Mouse (Mus musculus): ENCODE measurements around the gene Gas1. TPM values are rescaled to one million over a fixed set of nuclear protein-coding genes. Genes with fewer than 3 reads are reported as not detected.

Gas1 gene
- polyA plus RNA-seq, 1 experiment from 2014 or later, result 236 TPM

DNA sequence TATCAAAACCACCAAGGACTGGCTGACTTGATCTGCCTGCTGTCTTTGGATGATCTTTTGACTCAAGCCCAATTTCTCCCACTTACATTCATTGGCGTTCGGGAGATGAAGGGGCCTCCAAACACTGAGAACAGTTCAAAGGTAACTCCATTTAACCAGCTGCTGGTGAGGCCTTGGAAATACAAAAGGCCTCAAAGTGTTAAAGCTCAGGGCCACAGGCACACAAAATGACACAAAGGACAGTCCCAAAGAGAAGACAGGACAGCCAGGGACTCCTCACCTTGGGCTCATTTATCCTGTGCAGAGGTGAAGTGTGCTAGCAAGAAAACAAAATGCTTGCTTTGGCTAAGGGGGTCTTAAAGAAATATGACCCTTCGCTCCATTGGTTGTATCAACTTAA lies 30.9 kb downstream of the Gas1 start:
- Histone ChIP-seq H3K4me1 (peaks cover 26% of the 10 kb centered on the region), H3K9ac (no peak overlapping the region), H3K36me3 (no peaks in the 10 kb centered on the region), H3K4me3 (replicated peaks) (no peak overlapping the region), H3K9me3 (replicated peaks) (no peaks in the 10 kb centered on the region), H3K27ac (replicated peaks) (no peak overlapping the region), H3K4me2 (replicated peaks) (no peak overlapping the region), H3K27me3 (no peaks in the 10 kb centered on the region)
- WGBS, result 62% methylated on average over 3 of the region's 3 CpGs
- ATAC-seq (ENCODE audit: insufficient number of reproducible peaks, low FRiP score, low TSS enrichment, low read depth), result no peak

DNA sequence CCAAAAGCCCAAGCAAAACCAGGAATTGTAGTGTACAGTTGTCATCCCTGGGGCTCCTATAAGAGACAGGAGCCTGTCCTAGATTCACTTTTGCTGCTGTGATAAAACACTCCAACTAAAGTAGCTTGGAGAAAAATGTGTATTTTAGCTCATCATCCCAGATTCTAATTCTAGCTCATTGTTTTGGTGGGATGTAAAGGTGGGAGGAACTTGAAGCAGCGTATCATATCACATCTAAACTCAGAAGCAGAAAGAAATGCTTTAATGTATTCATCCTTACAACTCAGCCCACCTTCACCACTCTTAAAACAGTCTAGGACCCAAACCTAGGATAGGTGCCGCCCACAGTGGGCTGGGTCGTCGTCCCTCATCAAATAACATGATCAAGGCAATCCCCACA lies 40.2 kb downstream of the Gas1 start:
- Histone ChIP-seq H3K9me3 (replicated peaks) (no peaks in the 10 kb centered on the region), H3K4me1 (0 out of 2 replicates have a peak, but pooled peaks cover 4% of the 10 kb centered on the region), H3K4me3 (replicated peaks) (no peak overlapping the region), H3K27me3 (no peaks in the 10 kb centered on the region), H3K4me2 (replicated peaks) (no peak overlapping the region), H3K36me3 (no peaks in the 10 kb centered on the region), H3K27ac (replicated peaks) (no peak overlapping the region), H3K9ac (no peak overlapping the region)
- no peak for ATAC-seq (ENCODE audit: insufficient number of reproducible peaks, low FRiP score, low TSS enrichment, low read depth)
- 90% methylated on average over 4 of the region's 4 CpGs for WGBS

DNA sequence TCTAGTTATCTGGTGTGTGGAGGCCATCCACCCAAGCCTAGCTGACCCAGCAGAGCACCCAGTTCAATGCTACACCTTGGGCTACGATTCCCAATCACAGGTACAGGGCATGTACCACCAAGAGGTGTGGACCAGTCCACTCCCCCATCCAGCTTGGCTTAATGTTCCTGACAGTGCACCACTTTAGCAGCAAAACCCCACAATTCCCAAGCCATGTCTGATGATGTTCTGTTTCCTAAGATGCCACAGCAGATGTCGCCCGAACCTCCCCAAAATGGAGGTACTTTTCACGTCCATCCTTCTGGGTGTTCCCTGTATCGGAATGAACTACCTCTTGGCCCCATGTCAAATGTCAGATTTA lies 42.7 kb downstream of the Gas1 start:
- no peak for ATAC-seq (ENCODE audit: insufficient number of reproducible peaks, low FRiP score, low TSS enrichment, low read depth)

GRCm38 (mm10) chr13:60133716-60134438 lies 43.3 kb downstream of the Gas1 start:
- Histone ChIP-seq H3K27ac (replicated peaks) (no peak overlapping the region), H3K9ac (no peak overlapping the region), H3K27me3 (no peaks in the 10 kb centered on the region), H3K4me2 (replicated peaks) (no peak overlapping the region), H3K4me1 (0 out of 2 replicates have a peak, but pooled peaks cover 4% of the 10 kb centered on the region), H3K36me3 (no peaks in the 10 kb centered on the region), H3K4me3 (replicated peaks) (no peak overlapping the region), H3K9me3 (replicated peaks) (no peaks in the 10 kb centered on the region; the same call in 1 of the 2 replicates)
- ATAC-seq (ENCODE audit: insufficient number of reproducible peaks, low FRiP score, low TSS enrichment, low read depth), result no peak
- WGBS, result 46% methylated on average over 10 of the region's 10 CpGs

More for the DNA sequence above, 42.7 kb downstream of the Gas1 start:
- H3K4me2 ChIP-seq (replicated peaks), result no peak overlapping the region
- no peak overlapping the region for H3K9ac ChIP-seq
- WGBS, result 94% methylated on average over 5 of the region's 5 CpGs
- no peak overlapping the region for H3K4me3 ChIP-seq (replicated peaks)
- H3K4me1 ChIP-seq, result 0 out of 2 replicates have a peak, but pooled peaks cover 4% of the 10 kb centered on the region
- H3K36me3 ChIP-seq, result no peaks in the 10 kb centered on the region
- no peaks in the 10 kb centered on the region for H3K27me3 ChIP-seq
- no peak overlapping the region for H3K27ac ChIP-seq (replicated peaks)
- H3K9me3 ChIP-seq (replicated peaks), result no peaks in the 10 kb centered on the region; the same call in 1 of the 2 replicates

- no peak overlapping the region for H3K4me3 ChIP-seq (replicated peaks)
- ATAC-seq (ENCODE audit: insufficient number of reproducible peaks, low FRiP score, low TSS enrichment, low read depth), result no peak
- 55% methylated on average over 13 of the region's 13 CpGs for WGBS
- no peaks in the 10 kb centered on the region; the same call in 1 of the 2 replicates for H3K9me3 ChIP-seq (replicated peaks)
- 0 out of 2 replicates have a peak, but pooled peaks cover 4% of the 10 kb centered on the region for H3K4me1 ChIP-seq
- H3K9ac ChIP-seq, result no peak overlapping the region
- H3K4me2 ChIP-seq (replicated peaks), result no peak overlapping the region
- H3K27me3 ChIP-seq, result no peaks in the 10 kb centered on the region
- H3K27ac ChIP-seq (replicated peaks), result no peak overlapping the region
- no peaks in the 10 kb centered on the region for H3K36me3 ChIP-seq
These were observed 45.4 kb downstream of the Gas1 start for GRCm38 (mm10) chr13:60131771-60132170.

DNA sequence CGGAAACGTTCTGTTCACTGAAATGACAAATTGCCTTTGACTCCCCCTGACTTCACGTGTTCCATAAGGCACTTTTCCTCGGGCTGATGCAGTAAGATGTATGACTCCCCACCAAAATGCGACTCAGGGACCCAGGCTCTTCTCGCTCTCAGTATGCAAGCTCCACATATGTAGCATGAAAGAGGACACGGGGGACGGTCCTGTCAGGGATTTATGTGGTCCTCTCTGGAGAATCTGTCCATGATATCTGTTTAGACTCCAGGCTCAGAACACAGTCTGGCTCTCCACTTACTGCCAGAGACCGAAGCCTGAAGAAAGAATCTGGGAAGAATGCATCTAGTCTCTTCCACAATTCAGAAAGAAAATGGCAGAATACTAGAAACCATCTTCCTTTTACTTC lies 47.6 kb downstream of the Gas1 start:
- Histone ChIP-seq H3K36me3 (no peaks in the 10 kb centered on the region), H3K4me2 (replicated peaks) (no peak overlapping the region), H3K9ac (no peak overlapping the region), H3K9me3 (replicated peaks) (no peaks in the 10 kb centered on the region; the same call in 1 of the 2 replicates), H3K4me1 (peaks cover 16% of the 10 kb centered on the region), H3K27ac (replicated peaks) (peak overlapping the region; percentile 17), H3K27me3 (no peaks in the 10 kb centered on the region), H3K4me3 (replicated peaks) (no peak overlapping the region)
- 60% methylated on average over 9 of the region's 9 CpGs for WGBS
- ATAC-seq (ENCODE audit: insufficient number of reproducible peaks, low FRiP score, low TSS enrichment, low read depth), result no peak

DNA sequence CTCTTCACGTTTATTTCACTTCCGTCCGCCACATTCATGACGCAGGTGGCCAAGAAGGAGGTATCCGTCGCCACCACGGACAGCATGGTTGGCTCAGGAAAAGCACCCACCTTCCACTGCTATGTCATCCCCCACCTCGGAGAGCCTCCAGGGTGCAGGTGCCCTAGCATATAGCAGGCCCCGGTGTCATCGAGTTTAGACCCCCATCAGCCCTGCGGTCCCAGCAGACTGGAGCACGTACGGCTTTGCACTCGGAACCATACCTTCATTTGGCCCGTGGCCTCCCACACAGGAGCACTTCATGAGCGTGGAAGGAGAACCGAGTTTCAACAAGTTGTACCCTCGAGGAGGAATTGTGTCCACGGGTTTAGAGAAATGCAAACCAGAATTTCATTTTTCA lies 50.8 kb downstream of the Gas1 start:
- no peaks in the 10 kb centered on the region for H3K27me3 ChIP-seq
- ATAC-seq (ENCODE audit: insufficient number of reproducible peaks, low FRiP score, low TSS enrichment, low read depth), result no peak
- no peaks in the 10 kb centered on the region; the same call in 1 of the 2 replicates for H3K9me3 ChIP-seq (replicated peaks)
- H3K4me3 ChIP-seq (replicated peaks), result no peak overlapping the region
- WGBS, result 46% methylated on average over 19 of the region's 19 CpGs
- no peak overlapping the region for H3K27ac ChIP-seq (replicated peaks)
- H3K9ac ChIP-seq, result no peak overlapping the region
- H3K4me1 ChIP-seq, result peaks cover 12% of the 10 kb centered on the region
- H3K36me3 ChIP-seq, result no peaks in the 10 kb centered on the region
- peak overlapping the region; percentile 19 for H3K4me2 ChIP-seq (replicated peaks)

GRCm38 (mm10) chr13:60125501-60126305 lies 51.5 kb downstream of the Gas1 start:
- H3K36me3 ChIP-seq, result no peaks in the 10 kb centered on the region
- no peaks in the 10 kb centered on the region; the same call in 1 of the 2 replicates for H3K9me3 ChIP-seq (replicated peaks)
- H3K4me1 ChIP-seq, result peaks cover 12% of the 10 kb centered on the region
- no peak overlapping the region for H3K9ac ChIP-seq
- no peak for ATAC-seq (ENCODE audit: insufficient number of reproducible peaks, low FRiP score, low TSS enrichment, low read depth)
- no peak overlapping the region for H3K4me3 ChIP-seq (replicated peaks)
- no peaks in the 10 kb centered on the region for H3K27me3 ChIP-seq
- WGBS, result 26% methylated on average over 13 of the region's 13 CpGs
- no peak overlapping the region for H3K27ac ChIP-seq (replicated peaks)
- H3K4me2 ChIP-seq (replicated peaks), result peak overlapping the region; percentile 19; the same call in 1 of the 2 replicates

DNA sequence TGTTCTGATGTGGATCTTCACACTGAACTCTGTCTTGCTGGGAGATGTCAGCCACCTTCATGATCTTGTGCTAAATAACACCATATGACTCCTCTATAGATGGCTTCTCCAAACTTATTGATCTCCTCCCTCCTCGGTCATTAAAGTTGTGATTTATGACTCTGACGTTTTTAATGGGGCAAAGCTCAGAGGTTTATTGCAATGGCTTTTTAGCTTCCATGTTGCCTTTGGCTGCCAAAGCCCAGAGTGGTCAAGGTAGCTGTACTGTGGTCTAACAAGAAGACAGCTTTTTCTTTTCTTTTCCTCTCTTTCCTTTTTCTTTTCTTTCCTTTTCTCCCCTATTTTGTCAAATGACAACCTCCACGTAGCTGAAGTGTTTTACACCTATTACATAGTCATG lies 52.1 kb downstream of the Gas1 start:
- no peak for ATAC-seq (ENCODE audit: insufficient number of reproducible peaks, low FRiP score, low TSS enrichment, low read depth)
- Histone ChIP-seq H3K9ac (no peak overlapping the region), H3K27ac (replicated peaks) (no peak overlapping the region), H3K27me3 (no peaks in the 10 kb centered on the region), H3K4me1 (peaks cover 12% of the 10 kb centered on the region), H3K36me3 (no peaks in the 10 kb centered on the region), H3K4me2 (replicated peaks) (no peak overlapping the region), H3K9me3 (replicated peaks) (no peaks in the 10 kb centered on the region), H3K4me3 (replicated peaks) (no peak overlapping the region)
- 53% methylated on average over 3 of the region's 3 CpGs for WGBS

GRCm38 (mm10) chr13:60124456-60124855 lies 52.7 kb downstream of the Gas1 start:
- Histone ChIP-seq H3K36me3 (no peaks in the 10 kb centered on the region), H3K9ac (no peak overlapping the region), H3K4me3 (replicated peaks) (no peak overlapping the region), H3K4me2 (replicated peaks) (no peak overlapping the region), H3K9me3 (replicated peaks) (no peaks in the 10 kb centered on the region), H3K27me3 (no peaks in the 10 kb centered on the region), H3K4me1 (peaks cover 12% of the 10 kb centered on the region), H3K27ac (replicated peaks) (no peak overlapping the region)
- 71% methylated on average over 7 of the region's 7 CpGs for WGBS
- no peak for ATAC-seq (ENCODE audit: insufficient number of reproducible peaks, low FRiP score, low TSS enrichment, low read depth)

Data from embryonic facial prominence, embryonic 15.5 days (tissue).